Mouse (Mus musculus) midbrain, embryonic 14.5 days (tissue): ENCODE results near the gene Strap. TPM values are rescaled to one million over a fixed set of nuclear protein-coding genes. Genes with fewer than 3 reads are reported as not detected.

ENCODE experiments used
- ATAC-seq: fragments of 200-750 bp; cut with Nextera tagmentation; 2 replicates; pipeline ENCODE4 v1.8.0; 2017; ENCODE audit warnings: moderate number of reproducible peaks, moderate library complexity; ENCODE audit not compliant: low FRiP score, low TSS enrichment
- DNase-seq: peaks from one replicate; pipeline ENCODE4 v3.0.0-alpha.2; 2015
- H3K27ac ChIP-seq: fragments of 300-500 bp; sonication (generic); replicated peaks from 2 replicates; pipeline ENCODE4 v1.5.1; 2014; ENCODE audit warnings: mild to moderate bottlenecking, low read depth, low read length, moderate library complexity
- H3K27me3 ChIP-seq: fragments of 300-500 bp; sonication (generic); 2 replicates; pipeline ENCODE4 v1.6.1; 2014; ENCODE audit warnings: low read length, control low read depth, mixed read lengths; ENCODE audit not compliant: control insufficient read depth, insufficient read depth
- H3K36me3 ChIP-seq: fragments of 300-500 bp; sonication (generic); 2 replicates; pipeline ENCODE4 v1.6.1; 2014; ENCODE audit warnings: low read length, control low read depth; ENCODE audit not compliant: control insufficient read depth, insufficient read depth
- H3K4me1 ChIP-seq: fragments of 300-500 bp; sonication (generic); 2 replicates; pipeline ENCODE4 v1.6.1; 2014; ENCODE audit warnings: mild to moderate bottlenecking, antibody characterized with exemption, low read length, control low read depth; ENCODE audit not compliant: control insufficient read depth, insufficient read depth
- H3K4me2 ChIP-seq: fragments of 300-500 bp; sonication (generic); 2 replicates; pipeline ENCODE4 v1.6.1; 2014; ENCODE audit warnings: mild to moderate bottlenecking, low read length, moderate library complexity
- H3K4me3 ChIP-seq: fragments of 300-500 bp; sonication (generic); replicated peaks from 2 replicates; pipeline ENCODE4 v1.5.1; 2014; ENCODE audit warnings: low read depth, low read length
- H3K9ac ChIP-seq: fragments of 300-500 bp; sonication (generic); replicated peaks from 2 replicates; pipeline ENCODE4 v1.6.1; 2014; ENCODE audit warnings: mild to moderate bottlenecking, low read length, moderate library complexity
- H3K9me3 ChIP-seq: fragments of 300-500 bp; sonication (generic); 2 replicates; pipeline ENCODE4 v1.6.1; 2016; ENCODE audit warnings: low read length, control low read depth, mixed read lengths; ENCODE audit not compliant: control insufficient read depth
- WGBS: fragments of 180-500 bp; shearing (Covaris S2); extraction: QIAGEN DNeasy Blood & Tissue Kit; methylation state at CpG from one replicate; pipeline ENCODE4 v1.1.7; 2014; 5-methylcytosine and 5-hydroxymethylcytosine counted together
- polyA plus RNA-seq: library from polyadenylated mRNA; unstranded; fragments of >200 nt; fragmentation: Nextera tagmentation; extraction: Ambion mirVana; gene quantifications from 2 replicates; pipeline ENCODE4 v1.2.1, GENCODE M21; 2014

The Strap gene
- polyA plus RNA-seq = 175 and 203 TPM in 2 replicates

GRCm38 (mm10) chr6:137734846-137735609 is at the start of gene Strap:
Gene Strap, plus strand, starts transcription at chr6:137735078.
- H3K9me3 ChIP-seq = no peaks in the 10 kb centered on the region
- peak; percentile 100 for DNase-seq
- under 1% methylated on average over 75 of the region's 86 CpGs for WGBS
- peak within 1 kb of the TSS; percentile 98 for H3K4me3 ChIP-seq
- peak within 1 kb of the TSS; percentile 90 for H3K4me2 ChIP-seq
- H3K9ac ChIP-seq = peak within 1 kb of the TSS; percentile 94
- peaks cover 14% of the 10 kb centered on the region for H3K36me3 ChIP-seq
- peak; percentile 99 for ATAC-seq
- H3K4me1 ChIP-seq = peaks cover 10% of the 10 kb centered on the region
- H3K27me3 ChIP-seq = no peaks in the 10 kb centered on the region
- peak within 1 kb of the TSS; percentile 89 for H3K27ac ChIP-seq

- H3K9ac ChIP-seq = no peak overlapping the region
- H3K4me2 ChIP-seq = no peak overlapping the region
- H3K4me1 ChIP-seq = no peaks in the 10 kb centered on the region
- H3K4me3 ChIP-seq = no peak overlapping the region
- H3K36me3 ChIP-seq = no peaks in the 10 kb centered on the region
- H3K27me3 ChIP-seq = no peaks in the 10 kb centered on the region
- H3K9me3 ChIP-seq = no peaks in the 10 kb centered on the region
- ATAC-seq = no peak
- WGBS = 94% methylated on average over 5 of the region's 5 CpGs
- H3K27ac ChIP-seq = no peak overlapping the region
- no peak for DNase-seq
Measured at GRCm38 (mm10) chr6:137687667-137688066, 47.2 kb upstream of the Strap start.

DNA sequence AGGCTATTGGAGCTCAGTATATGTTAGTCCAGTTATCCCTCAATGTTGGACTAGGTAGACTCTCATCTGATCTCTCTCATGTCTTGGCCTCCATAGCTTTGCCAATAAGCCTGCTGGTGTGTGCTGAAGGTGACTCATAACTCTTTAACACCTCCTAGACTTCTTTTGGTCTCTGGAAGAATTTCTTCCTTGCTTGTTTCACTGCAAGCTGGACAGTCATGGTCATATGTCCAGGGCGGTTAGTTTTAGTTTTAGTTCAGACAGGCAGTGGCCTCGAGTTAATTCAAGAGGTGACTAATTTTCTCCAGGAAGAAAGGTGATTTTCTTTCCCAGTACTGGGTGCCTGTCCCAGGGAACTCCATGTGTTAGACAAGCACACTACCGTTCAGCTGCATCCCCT is 46.8 kb upstream of the Strap start:
- Histone ChIP-seq H3K4me3 (no peak overlapping the region), H3K36me3 (no peaks in the 10 kb centered on the region), H3K27me3 (no peaks in the 10 kb centered on the region), H3K9ac (no peak overlapping the region), H3K4me2 (no peak overlapping the region), H3K4me1 (no peaks in the 10 kb centered on the region), H3K27ac (no peak overlapping the region), H3K9me3 (no peaks in the 10 kb centered on the region)
- no peak for DNase-seq
- WGBS = 91% methylated on average over 3 of the region's 3 CpGs
- no peak for ATAC-seq

DNA sequence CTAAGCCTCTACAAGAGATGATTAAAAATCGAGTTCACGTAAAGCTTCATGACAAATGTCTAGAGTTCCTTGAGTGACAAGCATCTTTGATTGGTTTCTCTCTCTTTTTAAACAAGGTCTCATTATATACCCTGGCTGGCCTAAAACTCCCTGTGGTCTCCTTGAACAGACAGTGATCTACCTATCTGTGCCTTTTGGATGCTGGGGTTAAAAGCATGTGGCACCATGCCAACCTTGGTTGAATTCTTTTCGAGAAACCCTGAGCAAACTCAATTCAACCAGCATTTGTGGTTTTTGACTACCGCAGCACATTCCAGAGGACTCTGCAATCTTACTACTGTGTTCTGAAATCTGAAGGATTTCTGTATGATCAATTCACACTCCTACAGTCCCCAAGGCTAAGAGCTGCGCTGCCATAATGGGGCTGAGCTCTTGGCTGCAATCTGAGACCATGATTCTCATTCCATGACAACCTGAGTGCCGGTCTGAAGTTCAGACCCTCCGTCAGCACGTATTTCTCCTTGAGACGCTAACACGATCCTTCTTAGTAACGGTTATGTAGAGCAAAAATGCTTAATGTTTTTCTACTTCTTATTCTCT is 46.3 kb upstream of the Strap start:
- DNase-seq = no peak
- Histone ChIP-seq H3K27me3 (no peaks in the 10 kb centered on the region), H3K4me3 (no peak overlapping the region), H3K4me2 (no peak overlapping the region), H3K9ac (no peak overlapping the region), H3K9me3 (no peaks in the 10 kb centered on the region), H3K36me3 (no peaks in the 10 kb centered on the region), H3K27ac (no peak overlapping the region), H3K4me1 (no peaks in the 10 kb centered on the region)
- 77% methylated on average over 11 of the region's 11 CpGs for WGBS
- ATAC-seq = no peak

DNA sequence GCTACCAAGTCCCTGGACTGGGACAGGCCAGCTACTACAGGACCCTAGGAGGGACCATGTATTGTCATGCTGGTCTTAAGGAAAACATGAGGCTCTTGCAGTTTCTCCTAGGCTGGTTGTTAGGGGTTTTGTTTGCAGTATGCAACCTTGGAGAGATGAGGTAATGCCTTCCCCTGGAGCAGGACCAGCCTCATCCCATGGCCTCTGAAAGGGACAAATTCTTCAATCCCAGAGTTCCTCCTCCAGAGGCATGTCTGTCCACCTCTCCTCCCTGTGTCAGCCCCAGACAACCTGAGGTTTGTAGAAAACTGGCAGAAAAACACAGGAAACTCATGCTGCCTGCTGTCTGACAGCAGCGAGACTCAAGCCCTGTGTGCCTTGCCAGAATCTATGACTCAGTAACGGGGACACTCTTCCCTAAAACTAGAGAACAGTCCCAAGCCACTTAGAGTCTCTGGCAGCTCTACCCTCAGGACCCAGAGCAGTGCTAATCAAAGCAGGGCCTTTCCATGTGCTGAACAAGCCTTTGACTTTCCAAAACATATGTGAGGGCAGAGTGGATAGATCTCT is 44.2 kb upstream of the Strap start:
- H3K9me3 ChIP-seq = no peaks in the 10 kb centered on the region
- 75% methylated on average over 2 of the region's 2 CpGs for WGBS
- no peaks in the 10 kb centered on the region for H3K27me3 ChIP-seq
- DNase-seq (no peak), ATAC-seq (no peak)
- no peaks in the 10 kb centered on the region for H3K36me3 ChIP-seq
- no peak overlapping the region for H3K4me2 ChIP-seq
- H3K9ac ChIP-seq = no peak overlapping the region
- H3K4me3 ChIP-seq = no peak overlapping the region
- H3K4me1 ChIP-seq = no peaks in the 10 kb centered on the region
- H3K27ac ChIP-seq = no peak overlapping the region

DNA sequence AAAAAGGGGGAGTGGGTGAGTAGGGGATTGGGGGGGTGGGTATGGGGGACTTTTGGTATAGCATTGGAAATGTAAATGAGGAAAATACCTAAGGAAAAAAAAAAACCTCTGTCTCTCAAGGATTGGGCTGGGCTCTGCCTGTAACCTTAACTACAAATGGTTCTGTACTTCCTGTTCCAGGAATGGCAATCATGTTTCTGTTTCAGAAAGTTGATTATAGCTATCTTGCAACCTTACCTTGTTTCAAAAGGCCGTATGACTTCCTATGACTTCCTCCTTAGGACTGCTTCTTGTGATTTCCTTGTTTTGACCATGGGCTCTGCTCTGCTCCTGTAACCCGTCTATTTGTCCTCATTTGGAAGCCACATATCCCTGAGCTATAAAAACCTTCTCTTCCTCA is 40.6 kb upstream of the Strap start:
- Histone ChIP-seq H3K27me3 (no peaks in the 10 kb centered on the region), H3K9ac (no peak overlapping the region), H3K4me3 (no peak overlapping the region), H3K9me3 (no peaks in the 10 kb centered on the region), H3K4me1 (no peaks in the 10 kb centered on the region), H3K4me2 (no peak overlapping the region), H3K27ac (no peak overlapping the region), H3K36me3 (no peaks in the 10 kb centered on the region)
- WGBS = 86% methylated on average over 2 of the region's 2 CpGs
- ATAC-seq (no peak), DNase-seq (no peak)

GRCm38 (mm10) chr6:137695046-137695445 is 39.8 kb upstream of the Strap start:
- H3K9ac ChIP-seq = no peak overlapping the region
- H3K27ac ChIP-seq = no peak overlapping the region
- DNase-seq (no peak), ATAC-seq (no peak)
- no peaks in the 10 kb centered on the region for H3K27me3 ChIP-seq
- H3K4me1 ChIP-seq = no peaks in the 10 kb centered on the region
- no peaks in the 10 kb centered on the region for H3K36me3 ChIP-seq
- no peak overlapping the region for H3K4me3 ChIP-seq
- no peaks in the 10 kb centered on the region for H3K9me3 ChIP-seq
- 93% methylated on average over 8 of the region's 8 CpGs for WGBS
- no peak overlapping the region for H3K4me2 ChIP-seq

DNA sequence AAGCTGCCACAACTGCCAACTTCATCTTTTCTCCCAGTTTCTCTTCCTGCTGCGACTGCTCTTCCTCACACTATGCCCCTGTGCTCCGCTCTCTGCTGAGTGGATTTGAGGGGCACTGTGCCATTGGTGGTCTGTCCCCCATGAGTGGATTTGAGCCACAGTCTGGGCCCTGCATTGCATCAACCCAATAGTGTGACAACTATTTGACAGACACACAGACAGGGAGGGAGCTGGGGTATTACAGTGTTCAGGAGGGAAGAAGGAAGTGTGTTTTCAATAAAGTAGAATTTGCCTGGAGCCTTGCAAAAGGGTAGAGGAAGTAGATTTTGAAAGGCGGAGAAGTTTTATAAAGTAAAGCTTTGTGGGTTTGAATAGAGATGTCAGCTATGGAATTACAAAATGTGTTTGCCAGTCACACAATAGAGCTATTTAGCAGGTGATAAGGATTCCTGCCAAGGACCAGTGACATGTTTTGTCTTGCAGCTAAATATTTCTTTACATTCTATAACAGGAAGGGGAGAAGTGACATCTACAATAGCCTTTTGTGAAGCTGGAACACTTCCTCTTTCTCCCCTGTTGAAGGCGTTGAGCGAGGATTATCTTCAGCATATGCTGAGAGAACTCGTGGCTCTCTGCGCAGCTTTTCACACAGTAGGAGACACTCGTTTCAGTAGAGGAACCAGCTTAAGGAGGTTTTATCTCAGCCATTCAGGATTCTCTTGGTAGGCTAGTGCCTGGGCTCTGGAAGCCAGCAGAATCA is 38.3 kb upstream of the Strap start:
- Histone ChIP-seq H3K9ac (no peak overlapping the region), H3K4me1 (no peaks in the 10 kb centered on the region), H3K4me2 (no peak overlapping the region), H3K4me3 (no peak overlapping the region), H3K27ac (no peak overlapping the region), H3K36me3 (no peaks in the 10 kb centered on the region), H3K9me3 (no peaks in the 10 kb centered on the region), H3K27me3 (no peaks in the 10 kb centered on the region)
- WGBS = 34% methylated on average over 8 of the region's 8 CpGs
- DNase-seq = peak; percentile 34
- peak; percentile 31; the same call in 1 of the 2 replicates for ATAC-seq
